31 mouse cellular contexts compared by ENCODE assay signal in genomic region chr2:127735512-127736145, GRCm38 (mm10). TPM values are rescaled to one million over a fixed set of nuclear protein-coding genes. Genes with fewer than 3 reads are reported as not detected.
DNase-seq lines count a peak whose midpoint lies in the region; ATAC-seq and TF ChIP-seq lines count a peak whose summit lies in the region.
"Had no signal": no experiment of that assay in that cellular context is flagged by ENCODE, and none has a peak within 500 bp of the region (broad histone marks: within the 10 kb centered on the region; RNA-seq: fewer than 3 reads in every experiment).

No protein-coding gene starts in this region.

- 73% methylated on average over 9 of the region's 9 CpGs for WGBS in heart, embryonic 13.5 days
- 47% methylated on average over 9 of the region's 9 CpGs for WGBS in kidney, adult 2 months
- 66% methylated on average over 9 of the region's 9 CpGs for WGBS in stomach, embryonic 15.5 days
- 66% methylated on average over 9 of the region's 9 CpGs for WGBS in stomach, postnatal 0 days
- WGBS in stomach, embryonic 16.5 days, result 74% methylated on average over 9 of the region's 9 CpGs

- no peak for DNase-seq in heart, postnatal 36 days
- DNase-seq in kidney, adult 2 months, result peak; percentile 50
- DNase-seq in kidney, postnatal 14 days, result no peak
- DNase-seq in stomach, postnatal 0 days (ENCODE audit: low spot score), result no peak
- no peak for DNase-seq in left cerebral cortex, postnatal 10 days (ENCODE audit: extremely low spot score in 1 of 2, low spot score in 2 of 2)
- DNase-seq: adrenal gland, postnatal 25 days; cerebellum, adult 18-20 months; cerebellum, postnatal 14 days; gastrocnemius, adult 2 months; gastrocnemius, postnatal 36 days; heart, postnatal 14 days; left cerebral cortex, postnatal 4 days; lung, embryonic 14.5 days; retina, postnatal 1 day; right cerebral cortex, postnatal 25 days; spleen, adult 18-20 months; thymus, postnatal 4 days had no signal

- H3K27me3 ChIP-seq in heart, embryonic 13.5 days (replicated peaks), result 0 out of 2 replicates have a peak, but pooled peaks cover 3% of the 10 kb centered on the region
- H3K27me3 ChIP-seq in kidney, adult 2 months (replicated peaks; ENCODE audit: control insufficient read depth, insufficient read depth, low read length), result no peaks in the 10 kb centered on the region
- no peaks in the 10 kb centered on the region for H3K27me3 ChIP-seq in stomach, embryonic 15.5 days (replicated peaks)
- no peaks in the 10 kb centered on the region for H3K27me3 ChIP-seq in stomach, postnatal 0 days (ENCODE audit: control insufficient read depth, insufficient read depth, low read length)
- peaks cover 2% of the 10 kb centered on the region; the same call in 1 of the 2 replicates for H3K27me3 ChIP-seq in stomach, embryonic 16.5 days (ENCODE audit: control insufficient read depth, insufficient read depth, low read length)
- H3K27me3 ChIP-seq: midbrain, embryonic 15.5 days had no signal

- H3K4me1 ChIP-seq in heart, embryonic 13.5 days, result peaks cover 5% of the 10 kb centered on the region
- no peaks in the 10 kb centered on the region for H3K4me1 ChIP-seq in kidney, adult 2 months (ENCODE audit: control insufficient read depth, insufficient read depth, low read length)
- H3K4me1 ChIP-seq in stomach, embryonic 15.5 days, result no peaks in the 10 kb centered on the region
- no peaks in the 10 kb centered on the region for H3K4me1 ChIP-seq in stomach, postnatal 0 days (replicated peaks; ENCODE audit: control insufficient read depth, insufficient read depth)
- no peaks in the 10 kb centered on the region for H3K4me1 ChIP-seq in stomach, embryonic 16.5 days (ENCODE audit: control insufficient read depth, insufficient read depth, low read length)
- H3K4me1 ChIP-seq: hindbrain, embryonic 12.5 days; liver, embryonic 15.5 days; midbrain, embryonic 15.5 days; neural tube, embryonic 15.5 days had no signal

- TF ChIP-seq EP300 in stomach, postnatal 0 days (optimal IDR thresholded peaks at IDR 0.05), result no peak

- H3K9me3 ChIP-seq in heart, embryonic 13.5 days, result no peaks in the 10 kb centered on the region
- H3K9me3 ChIP-seq in stomach, embryonic 15.5 days, result no peaks in the 10 kb centered on the region
- no peaks in the 10 kb centered on the region for H3K9me3 ChIP-seq in stomach, postnatal 0 days (ENCODE audit: control insufficient read depth, low read length)
- no peaks in the 10 kb centered on the region for H3K9me3 ChIP-seq in stomach, embryonic 16.5 days (replicated peaks; ENCODE audit: control insufficient read depth, low read length)
- H3K9me3 ChIP-seq: hindbrain, embryonic 12.5 days; liver, embryonic 15.5 days; midbrain, embryonic 10.5 days; midbrain, embryonic 15.5 days; neural tube, embryonic 15.5 days had no signal

- no peak for TF ChIP-seq CTCF in kidney, adult 2 months (conservative IDR thresholded peaks at IDR 0.05; ENCODE audit: insufficient read depth, insufficient read length, low read depth, low read length)
- TF ChIP-seq CTCF in stomach, postnatal 0 days (IDR thresholded peaks at IDR 0.05; ENCODE audit: low read depth), result no peak

- H3K4me2 ChIP-seq in heart, embryonic 13.5 days, result no peak overlapping the region
- no peak overlapping the region for H3K4me2 ChIP-seq in stomach, embryonic 15.5 days
- no peak overlapping the region for H3K4me2 ChIP-seq in stomach, postnatal 0 days (replicated peaks; ENCODE audit: low read depth)
- no peak overlapping the region for H3K4me2 ChIP-seq in stomach, embryonic 16.5 days (ENCODE audit: low read depth, low read length)
- H3K4me2 ChIP-seq: hindbrain, embryonic 12.5 days; liver, embryonic 15.5 days; lung, embryonic 14.5 days; midbrain, embryonic 15.5 days; neural tube, embryonic 15.5 days had no signal

- no peak for TF ChIP-seq POLR2A in kidney, adult 2 months (IDR thresholded peaks at IDR 0.05; ENCODE audit: low read depth, low read length)

- H3K36me3 ChIP-seq in heart, embryonic 13.5 days, result no peaks in the 10 kb centered on the region
- no peaks in the 10 kb centered on the region for H3K36me3 ChIP-seq in kidney, adult 2 months (ENCODE audit: control insufficient read depth, insufficient read depth, low read length)
- no peaks in the 10 kb centered on the region for H3K36me3 ChIP-seq in stomach, embryonic 15.5 days
- no peaks in the 10 kb centered on the region for H3K36me3 ChIP-seq in stomach, postnatal 0 days (ENCODE audit: control insufficient read depth, insufficient read depth, low read length)
- H3K36me3 ChIP-seq in stomach, embryonic 16.5 days (ENCODE audit: control insufficient read depth, insufficient read depth, low read length), result no peaks in the 10 kb centered on the region
- H3K36me3 ChIP-seq: hindbrain, embryonic 12.5 days; liver, embryonic 15.5 days; midbrain, embryonic 15.5 days; neural tube, embryonic 15.5 days had no signal

- H3K9ac ChIP-seq in heart, embryonic 13.5 days, result no peak overlapping the region
- H3K9ac ChIP-seq in stomach, embryonic 15.5 days, result no peak overlapping the region
- no peak overlapping the region for H3K9ac ChIP-seq in stomach, postnatal 0 days (ENCODE audit: low read length)
- H3K9ac ChIP-seq in stomach, embryonic 16.5 days (ENCODE audit: low read length), result no peak overlapping the region
- H3K9ac ChIP-seq: hindbrain, embryonic 12.5 days; liver, embryonic 15.5 days; lung, embryonic 14.5 days; midbrain, embryonic 15.5 days; neural tube, embryonic 15.5 days had no signal

- H3K27ac ChIP-seq in heart, embryonic 13.5 days (replicated peaks), result peak overlapping the region; percentile 41; the same call in 1 of the 2 replicates
- H3K27ac ChIP-seq in kidney, adult 2 months (ENCODE audit: insufficient read depth, low read depth, low read length), result no peak overlapping the region
- H3K27ac ChIP-seq in stomach, embryonic 15.5 days, result peak overlapping the region; percentile 0; the same call in 1 of the 2 replicates
- no peak overlapping the region for H3K27ac ChIP-seq in stomach, postnatal 0 days (replicated peaks)
- H3K27ac ChIP-seq in stomach, embryonic 16.5 days (ENCODE audit: low read length), result no peak overlapping the region
- H3K27ac ChIP-seq: hindbrain, embryonic 12.5 days; hindbrain, postnatal 0 days; liver, embryonic 15.5 days; midbrain, embryonic 10.5 days; midbrain, embryonic 15.5 days; neural tube, embryonic 15.5 days had no signal

- no peak overlapping the region for H3K4me3 ChIP-seq in heart, embryonic 13.5 days
- H3K4me3 ChIP-seq in kidney, adult 2 months (ENCODE audit: insufficient read depth, low read depth, low read length), result no peak overlapping the region
- no peak overlapping the region for H3K4me3 ChIP-seq in stomach, embryonic 15.5 days (replicated peaks)
- no peak overlapping the region for H3K4me3 ChIP-seq in stomach, postnatal 0 days (ENCODE audit: low read depth, low read length)
- H3K4me3 ChIP-seq in stomach, embryonic 16.5 days (replicated peaks; ENCODE audit: low read length), result no peak overlapping the region
- H3K4me3 ChIP-seq: erythroblast, embryonic 14.5 days; gastrocnemius, adult 2 months; hindbrain, embryonic 12.5 days; liver, embryonic 15.5 days; midbrain, embryonic 10.5 days; midbrain, embryonic 15.5 days; neural tube, embryonic 15.5 days had no signal

- intact Hi-C loops in heart, postnatal 36 days (cut with DNase I), result no loop called here
- intact Hi-C loops in left cerebral cortex, postnatal 10 days (cut with DNase I), result no loop called here

- no peak for ATAC-seq in heart, embryonic 13.5 days (ENCODE audit: extremely low read depth, insufficient number of reproducible peaks, low FRiP score, low TSS enrichment)
- no peak for ATAC-seq in stomach, embryonic 15.5 days (ENCODE audit: insufficient read depth, low FRiP score, low read depth)
- no peak for ATAC-seq in stomach, postnatal 0 days (ENCODE audit: low FRiP score, low TSS enrichment)
- ATAC-seq in stomach, embryonic 16.5 days (ENCODE audit: insufficient read depth, low FRiP score), result peak; percentile 40; the same call in 1 of the 2 replicates
- ATAC-seq: CD4-positive, CD25-positive, alpha-beta regulatory T cell, adult 4 months; forebrain, embryonic 16.5 days; hindbrain, postnatal 0 days; midbrain, embryonic 15.5 days had no signal

RNA-seq across cellular contexts. Expression of gene Mall, which starts 5.9 kb away (rescaled TPM):
- polyA plus RNA-seq in heart, embryonic 13.5 days (2015; fragmentation: Nextera tagmentation; extraction: Ambion mirVana), result 5.4 and 5.9 TPM in 2 replicates
- 1 to 10 TPM; 7.0 to 7.1 TPM for total RNA-seq in heart, postnatal 36 days (2021)
- 1.3 and 1.8 TPM in 2 replicates for polyA plus RNA-seq in kidney, adult 2 months (2012; rRNA removed)
- 19.2 and 24.9 TPM in 2 replicates for polyA plus RNA-seq in stomach, embryonic 15.5 days (2015; fragmentation: Nextera tagmentation; extraction: Ambion mirVana)
- 49.8 and 57.5 TPM in 2 replicates for polyA plus RNA-seq in stomach, postnatal 0 days (2015; fragmentation: Nextera tagmentation; extraction: Ambion mirVana)
- polyA plus RNA-seq in stomach, embryonic 16.5 days (2015; fragmentation: Nextera tagmentation; extraction: Ambion mirVana), result 54.8 and 76.5 TPM in 2 replicates
- total RNA-seq in left cerebral cortex, postnatal 10 days (2021), result under 1 TPM; 0.79 to 0.88 TPM
- total RNA-seq: liver, adult 2 months; megakaryocyte progenitor cell, adult 5-6 weeks had no signal
- polyA plus RNA-seq: CD4-positive, CD25-positive, alpha-beta regulatory T cell, adult 4 months; erythroblast, embryonic 14.5 days had no signal

RNA-seq across cellular contexts. Expression of gene Nphp1, which starts 53.1 kb away (rescaled TPM):
- polyA plus RNA-seq in heart, embryonic 13.5 days (2015; fragmentation: Nextera tagmentation; extraction: Ambion mirVana), result 14.9 and 16.4 TPM in 2 replicates
- total RNA-seq in heart, postnatal 36 days (2021), result 1 to 10 TPM; 7.6 to 9.0 TPM
- polyA plus RNA-seq in kidney, adult 2 months (2012; rRNA removed), result 21.0 and 25.9 TPM in 2 replicates
- 24.9 and 25.0 TPM in 2 replicates for polyA plus RNA-seq in stomach, embryonic 15.5 days (2015; fragmentation: Nextera tagmentation; extraction: Ambion mirVana)
- 56.9 and 70.0 TPM in 2 replicates for polyA plus RNA-seq in stomach, postnatal 0 days (2015; fragmentation: Nextera tagmentation; extraction: Ambion mirVana)
- polyA plus RNA-seq in stomach, embryonic 16.5 days (2015; fragmentation: Nextera tagmentation; extraction: Ambion mirVana), result 28.3 and 36.2 TPM in 2 replicates
- 10 to 100 TPM; 15.6 to 16.6 TPM for total RNA-seq in left cerebral cortex, postnatal 10 days (2021)

RNA-seq across cellular contexts. Expression of gene Mtln, which starts 56.7 kb away (rescaled TPM):
- 43.2 and 45.1 TPM in 2 replicates for polyA plus RNA-seq in heart, embryonic 13.5 days (2015; fragmentation: Nextera tagmentation; extraction: Ambion mirVana)
- total RNA-seq in heart, postnatal 36 days (2021), result 10 to 100 TPM; 53.7 to 56.8 TPM
- polyA plus RNA-seq in kidney, adult 2 months (2012; rRNA removed), result 70.5 and 92.9 TPM in 2 replicates
- 39.1 and 43.5 TPM in 2 replicates for polyA plus RNA-seq in stomach, embryonic 15.5 days (2015; fragmentation: Nextera tagmentation; extraction: Ambion mirVana)
- 60.2 and 66.5 TPM in 2 replicates for polyA plus RNA-seq in stomach, postnatal 0 days (2015; fragmentation: Nextera tagmentation; extraction: Ambion mirVana)
- 37.6 and 44.2 TPM in 2 replicates for polyA plus RNA-seq in stomach, embryonic 16.5 days (2015; fragmentation: Nextera tagmentation; extraction: Ambion mirVana)
- 10 to 100 TPM; 39.5 to 43.4 TPM for total RNA-seq in left cerebral cortex, postnatal 10 days (2021)

Comparison
In these comparisons a context has a peak if more than half of its experiments do, and no peak if none do; other contexts are left out.
1. H3K27ac ChIP-seq: peak in heart, embryonic 13.5 days (single experiment) and stomach, embryonic 15.5 days (single experiment); none in kidney, adult 2 months (single experiment), stomach, postnatal 0 days (single experiment) and stomach, embryonic 16.5 days (single experiment).